Mouse (Mus musculus) thymus, postnatal 10 days (tissue): ENCODE data around the gene Itch.
A peak's percentile ranks its signal among the peaks of the same experiment; 100 is the strongest.
"Not testable (repeated sequence)": the region's sequence is repeated elsewhere in the genome, so short reads cannot be mapped to it uniquely, and the experiment has no call there.

Experiments
- DNase-seq, 2 experiments: peaks; one replicate each; pipeline ENCODE4 v3.0.0; 2021; ENCODE audit warnings: low spot score in 2 of 2

Gene Itch

GRCm38 (mm10) chr2:155133011-155133976 lies at the start of gene Itch:
Itch (plus strand) TSS chr2:155133509.
- peak; percentile 84 to 92 for DNase-seq

- DNase-seq: no peak
These were observed 48.8 kb upstream of the Itch start for GRCm38 (mm10) chr2:155084546-155084945.

DNA sequence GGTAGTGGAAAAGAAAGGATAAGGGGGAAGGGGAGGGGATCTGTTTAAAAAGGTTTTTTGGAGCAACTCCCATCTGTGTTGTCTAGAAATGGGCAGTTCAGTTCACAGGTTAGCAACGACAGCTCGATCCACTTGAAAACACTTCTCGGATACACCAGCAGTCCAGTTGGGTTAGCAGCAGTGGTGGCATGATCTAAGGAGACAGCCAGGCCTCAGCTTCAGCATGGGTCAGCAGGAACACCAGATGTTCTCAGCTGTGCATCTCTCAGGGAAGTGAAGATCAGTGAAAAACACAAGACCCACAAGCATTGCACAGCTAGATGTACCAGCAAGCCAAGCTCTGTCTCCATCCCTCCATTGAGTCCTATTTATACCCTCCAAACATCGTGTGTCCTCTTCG lies 47.0 kb upstream of the Itch start:
- no peak for DNase-seq

DNA sequence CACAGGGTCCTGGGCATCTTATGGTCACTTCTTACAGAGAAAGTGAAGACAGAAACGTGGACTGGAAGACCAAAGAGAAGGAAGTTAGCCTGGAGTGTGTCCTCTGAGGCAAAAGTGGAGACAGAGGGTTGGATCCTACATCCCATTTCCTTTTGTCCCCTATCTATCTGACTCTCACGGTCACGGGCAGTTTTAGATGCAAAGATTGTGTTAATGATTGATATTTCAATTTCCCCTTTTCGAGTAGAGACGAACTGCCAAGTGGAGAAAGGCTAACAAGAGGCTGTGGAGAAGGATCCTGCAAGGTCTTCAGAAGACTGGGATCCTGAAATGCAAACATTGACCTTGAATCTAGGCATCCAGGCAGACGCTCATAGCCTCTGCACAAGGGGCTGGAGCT lies 45.0 kb upstream of the Itch start:
- DNase-seq: no peak

DNA sequence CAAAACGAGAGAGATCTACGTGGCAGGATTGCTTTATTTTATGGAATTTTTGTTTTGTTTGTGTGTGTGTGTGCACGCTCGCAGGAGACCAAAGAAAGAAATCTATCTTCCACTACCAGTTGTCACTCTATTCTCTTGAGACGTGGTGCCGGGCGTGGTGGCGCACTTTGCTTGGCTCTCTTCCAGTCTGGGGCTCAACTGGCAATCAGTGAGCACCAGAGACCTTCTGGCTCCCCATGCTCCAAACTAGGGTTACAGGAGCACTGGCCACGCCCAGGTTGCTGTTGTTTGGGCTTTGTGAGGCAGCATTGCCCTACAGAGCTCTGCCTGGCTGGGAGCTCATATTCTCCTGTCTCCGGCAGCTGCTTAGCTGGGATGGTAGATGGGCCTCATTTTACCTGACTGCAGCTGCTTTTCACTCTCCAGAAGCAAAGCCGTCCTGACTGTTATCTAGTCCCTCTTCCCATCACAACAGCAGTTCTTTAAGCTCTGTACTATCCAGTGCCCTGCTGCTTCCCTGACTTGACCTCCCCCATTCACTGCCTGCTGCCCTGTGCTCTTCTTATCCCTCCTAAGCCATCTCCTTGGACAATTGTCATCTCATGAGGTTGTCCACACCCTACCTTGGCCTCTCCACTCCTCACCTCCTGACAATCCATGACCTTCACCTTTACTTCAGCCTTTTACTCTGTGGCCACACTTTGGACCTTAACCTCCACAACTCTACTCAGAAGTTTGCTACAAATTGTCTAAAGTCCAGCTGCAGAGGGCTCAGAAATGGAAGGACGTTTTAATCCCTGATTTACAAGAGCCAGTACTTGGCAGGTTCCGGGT lies 42.2 kb upstream of the Itch start:
- DNase-seq: no peak

DNA sequence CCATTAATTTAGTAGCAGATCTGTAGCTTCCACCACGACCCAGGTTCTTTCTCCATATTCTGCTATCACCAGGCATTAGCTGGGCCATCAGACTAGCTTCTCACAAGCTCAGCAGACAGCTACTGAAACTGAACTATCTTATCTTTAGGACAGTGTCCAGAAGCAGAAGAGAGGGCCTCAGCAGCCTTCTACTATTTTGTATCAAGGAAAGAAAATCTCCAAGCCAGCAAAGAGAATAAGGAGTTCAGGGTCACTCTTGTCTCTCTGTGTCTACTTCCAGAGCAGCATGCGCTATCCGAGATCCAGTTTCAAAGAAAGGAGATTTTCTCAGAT lies 41.6 kb upstream of the Itch start:
- DNase-seq: no peak

DNA sequence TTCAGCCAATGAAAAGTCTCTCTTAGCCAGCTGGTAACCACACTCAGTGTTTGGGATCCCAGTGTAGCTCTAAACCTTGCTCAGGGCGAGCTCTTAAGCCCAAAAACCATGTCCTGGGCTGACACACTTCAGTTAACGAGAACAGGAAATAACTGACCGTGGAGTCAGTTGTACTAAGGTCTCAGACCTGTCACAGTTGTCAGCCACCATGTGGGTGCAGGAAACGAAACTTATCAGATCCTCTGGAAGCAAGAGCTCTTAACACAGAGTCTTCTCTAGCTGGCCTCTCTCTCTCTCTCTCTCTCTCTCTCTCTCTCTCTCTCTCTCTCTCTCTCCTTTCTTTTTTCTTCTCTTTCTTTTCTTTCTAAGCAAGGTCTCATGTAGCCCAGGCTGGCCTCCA lies 39.9 kb upstream of the Itch start:
- DNase-seq: no peak

DNA sequence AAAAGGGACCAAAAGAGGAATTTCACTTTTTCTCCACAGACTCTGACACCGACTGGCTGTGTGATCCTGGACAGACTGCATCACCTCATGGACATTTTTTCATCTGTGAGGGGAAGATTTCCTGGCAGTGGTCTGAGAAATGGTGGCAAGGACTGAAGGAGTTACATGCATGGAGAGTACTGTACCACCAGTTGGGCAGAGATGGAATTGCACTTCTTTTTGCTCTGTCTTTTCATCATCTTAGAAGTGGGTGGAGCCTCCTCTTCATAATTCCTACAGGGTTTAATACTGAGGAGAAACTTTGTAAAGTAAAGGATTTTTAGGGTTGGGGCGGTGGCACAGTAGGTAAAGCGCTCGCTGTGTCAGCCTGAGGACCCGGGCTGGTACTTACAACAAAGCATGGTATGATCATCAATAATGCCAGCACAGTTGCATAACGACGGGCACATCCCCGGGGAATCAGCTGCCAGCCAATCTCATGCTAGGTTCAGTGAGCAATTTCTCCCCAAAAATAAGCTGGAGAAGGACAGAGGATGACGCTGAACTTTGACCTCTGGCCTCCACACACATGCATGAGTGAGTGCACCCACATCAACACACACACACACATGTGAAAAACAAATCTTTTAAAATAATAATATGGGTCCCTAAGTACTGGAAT lies 34.5 kb upstream of the Itch start:
- peak in 1 of 2 experiments; percentile 11 for DNase-seq

- DNase-seq: no peak
These were observed 33.9 kb upstream of the Itch start for GRCm38 (mm10) chr2:155099421-155099820.

DNA sequence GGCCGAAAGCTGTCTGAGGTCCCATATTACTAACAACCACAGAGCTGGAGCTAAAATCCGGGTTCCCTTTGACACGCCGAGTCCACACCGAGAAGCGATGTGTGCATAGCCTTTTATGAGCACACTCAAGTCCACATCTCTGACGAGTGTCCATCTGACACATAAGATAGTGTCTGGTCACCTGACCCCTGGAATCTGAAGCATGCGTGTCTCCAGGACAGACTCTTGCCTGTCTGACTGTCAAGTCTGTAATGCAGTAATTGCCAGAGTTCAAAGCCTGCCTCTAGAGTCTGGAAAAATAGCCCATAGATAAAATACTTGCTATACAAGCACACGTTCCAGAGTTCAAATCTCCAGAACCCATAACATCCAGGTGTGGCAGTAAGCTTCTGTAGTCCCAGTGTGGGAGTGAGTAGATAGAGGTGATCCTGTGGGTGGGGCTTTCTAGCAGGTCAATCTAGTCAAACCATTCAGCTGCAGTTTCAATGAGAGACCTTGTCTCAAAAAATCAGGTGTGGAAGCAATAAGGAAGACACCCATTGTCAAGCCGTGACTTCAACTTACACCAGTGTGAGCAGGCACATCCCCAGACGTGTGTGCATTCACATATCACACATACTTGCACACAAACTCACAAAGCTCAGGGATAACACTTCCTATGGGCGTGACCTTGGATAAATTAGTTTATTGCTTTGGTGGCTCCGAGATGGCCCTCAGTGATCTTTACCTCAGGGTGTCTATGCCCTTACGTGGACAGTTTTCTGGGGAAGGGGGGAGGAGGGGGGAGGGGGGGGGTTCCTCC lies 33.1 kb upstream of the Itch start:
- no peak for DNase-seq

DNA sequence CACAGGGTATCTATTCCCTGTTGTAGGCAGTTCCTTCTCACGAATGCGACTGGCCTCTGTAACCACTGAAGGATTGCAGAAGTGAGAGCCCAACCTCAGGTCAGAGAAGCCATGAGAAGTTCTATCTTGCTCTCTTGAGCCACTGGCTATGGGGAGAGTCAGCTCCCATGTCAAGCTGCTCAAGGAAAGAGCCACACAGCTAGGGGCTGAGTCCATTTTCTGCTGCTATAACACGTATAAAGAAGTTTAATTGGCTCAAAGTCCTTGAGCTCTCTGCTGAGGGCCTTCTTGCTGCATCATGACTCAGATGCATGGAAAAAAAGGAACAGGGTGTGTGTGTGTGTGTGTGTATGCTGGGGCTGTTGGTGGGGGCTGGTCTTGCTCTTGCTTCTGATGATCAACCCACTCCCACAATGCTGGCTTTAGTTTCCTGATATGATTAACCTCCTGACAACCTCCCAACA lies 32.5 kb upstream of the Itch start:
- DNase-seq: no peak

DNA sequence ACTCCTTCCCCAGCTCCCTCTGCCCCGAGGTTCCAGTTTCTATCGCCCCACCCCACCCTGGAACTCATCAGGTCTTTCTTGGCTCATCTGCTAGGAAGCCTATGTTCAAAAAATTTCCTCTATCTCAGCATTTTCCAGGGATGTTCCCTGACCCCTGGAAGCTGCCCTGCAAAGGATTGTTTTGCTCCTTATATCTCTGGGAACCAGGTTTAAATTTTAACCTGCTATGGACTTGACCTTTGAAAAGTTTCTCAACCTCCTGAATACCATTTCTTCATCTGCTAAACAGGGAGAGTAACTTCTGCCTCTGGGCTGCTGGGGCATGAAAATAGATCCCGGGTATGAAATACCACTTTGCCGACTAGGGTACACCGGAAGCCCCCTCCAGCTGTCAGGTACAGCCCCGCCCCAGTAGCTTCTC lies 31.5 kb upstream of the Itch start:
- DNase-seq: no peak

GRCm38 (mm10) chr2:155103607-155104006 lies 29.7 kb upstream of the Itch start:
- no peak for DNase-seq

GRCm38 (mm10) chr2:155107276-155107675 lies 26.0 kb upstream of the Itch start:
- DNase-seq: not testable (repeated sequence)

DNA sequence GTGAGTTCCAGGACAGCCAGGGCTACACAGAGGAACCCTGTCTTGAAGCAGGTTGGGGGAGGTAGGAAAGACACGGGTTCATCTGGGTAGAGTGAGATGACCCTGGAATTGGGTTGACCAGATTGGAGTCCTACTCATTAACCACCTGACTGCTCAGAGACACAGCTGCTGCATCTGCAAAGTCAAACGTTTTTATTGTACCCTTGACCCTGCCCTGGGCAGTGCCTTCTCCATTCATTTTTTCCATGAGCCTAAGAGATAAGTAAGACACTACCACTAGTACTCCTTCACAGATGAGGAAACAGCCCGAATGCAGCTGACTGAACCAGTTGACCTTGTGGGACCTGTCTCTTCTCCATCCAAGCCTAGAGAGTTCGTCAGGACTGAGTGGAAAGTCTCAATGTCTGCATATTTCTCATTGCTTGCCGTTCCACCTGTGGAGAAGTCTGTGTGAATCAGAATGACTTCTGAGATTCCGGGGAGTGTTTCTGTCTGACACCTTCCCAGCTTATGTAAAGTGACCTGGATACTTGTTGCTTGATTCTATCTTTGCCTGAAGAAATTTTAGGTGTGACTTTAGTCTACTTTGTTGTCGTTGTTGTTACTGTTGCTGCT lies 18.0 kb upstream of the Itch start:
- DNase-seq: no peak

DNA sequence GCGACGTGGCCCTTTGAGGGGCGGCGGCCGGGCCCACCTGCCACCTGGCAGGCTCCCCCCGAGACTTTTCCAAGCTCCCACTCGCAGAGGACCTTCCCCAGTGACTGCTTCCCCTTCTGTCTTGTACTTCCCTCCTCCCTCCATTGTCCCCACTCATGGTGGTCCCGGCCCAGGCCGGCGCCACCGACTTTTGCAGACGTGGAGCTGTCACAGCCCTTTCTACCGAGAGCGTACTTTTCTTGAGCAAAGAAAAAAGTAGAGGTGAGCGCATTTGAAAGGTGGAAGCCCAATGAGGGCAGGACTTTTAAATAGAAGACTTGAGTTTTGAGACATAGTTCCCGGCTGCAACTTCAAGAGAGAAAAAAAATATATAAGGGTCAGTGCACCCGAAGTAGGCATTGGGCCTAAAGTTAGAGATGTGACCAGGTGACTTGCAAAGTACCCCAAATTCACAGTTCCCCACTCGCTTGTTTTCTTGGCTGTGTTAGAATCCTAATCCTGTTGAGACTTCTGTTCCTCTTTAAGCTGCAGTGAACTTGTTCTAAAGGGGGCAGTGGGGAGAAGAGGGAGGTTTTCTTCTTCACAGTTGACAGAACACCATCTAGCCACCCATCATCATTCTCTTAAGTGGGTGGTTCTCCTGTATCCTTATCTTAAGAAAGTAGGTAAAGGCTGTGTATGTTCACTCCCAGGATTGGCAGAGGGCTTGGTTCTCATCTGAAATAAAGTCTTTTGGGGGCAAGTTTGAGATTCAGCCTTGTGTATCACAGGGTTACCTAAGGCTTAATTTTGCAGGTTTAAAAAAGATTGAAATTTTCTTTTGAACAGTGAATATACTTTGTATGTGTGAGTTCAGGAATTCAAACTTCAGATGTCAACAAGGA lies 910 bp downstream of the Itch start:
- peak in 1 of 2 experiments; percentile 8 for DNase-seq

DNA sequence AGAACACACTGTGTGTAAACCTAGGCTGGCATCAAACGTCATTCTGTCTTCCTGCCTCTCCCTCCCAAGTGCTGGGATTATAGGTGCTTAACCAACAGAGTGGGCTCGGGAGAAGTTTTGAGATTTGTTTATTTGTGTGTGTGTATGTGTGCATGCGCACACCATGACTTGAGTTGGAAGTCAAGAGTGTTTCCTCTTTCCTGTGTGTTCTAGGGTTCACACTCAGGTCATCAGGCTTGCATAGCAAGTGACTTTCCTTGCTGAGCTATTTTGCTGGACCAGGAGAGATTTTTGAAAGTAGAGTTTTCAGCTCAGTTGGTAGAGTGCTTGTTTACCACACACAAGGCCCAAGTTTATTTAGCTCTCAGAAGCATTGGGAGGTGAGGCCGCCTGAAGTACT lies 1.8 kb downstream of the Itch start:
- no peak for DNase-seq

GRCm38 (mm10) chr2:155135534-155135933 lies 2.2 kb downstream of the Itch start:
- no peak for DNase-seq

DNA sequence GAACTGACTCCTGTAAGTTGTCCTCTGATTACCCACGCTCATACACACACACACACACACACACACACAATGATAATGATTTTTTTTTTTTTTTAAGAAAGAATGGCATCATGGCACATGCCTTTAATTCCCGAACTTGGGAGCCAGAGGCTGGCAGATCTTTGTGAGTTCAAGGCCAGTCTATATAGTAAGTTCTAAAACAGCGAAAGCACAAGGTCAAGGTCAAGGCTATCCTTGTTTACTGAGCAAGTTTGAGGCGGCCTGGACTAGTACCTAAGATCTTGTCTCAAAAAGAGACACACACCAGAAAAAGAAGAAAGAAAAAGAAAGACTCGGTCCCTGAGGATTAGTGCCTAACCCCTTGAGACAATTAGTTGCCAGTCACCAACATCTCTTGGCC lies 7.7 kb downstream of the Itch start:
- no peak for DNase-seq

- no peak for DNase-seq
These were observed 8.8 kb downstream of the Itch start for GRCm38 (mm10) chr2:155142025-155142555.
